Mouse (Mus musculus) lung, adult 2 months (tissue): ENCODE measurements around the gene Rbms3.

Source experiments
- CTCF ChIP-seq: fragments of 200-500 bp; IDR thresholded peaks from 2 replicates; pipeline ENCODE4 v1.5.1; 2011; ENCODE audit warnings: mild to moderate bottlenecking, low read length, control low read depth; ENCODE audit not compliant: insufficient read depth
- POLR2A ChIP-seq: fragments of 200-500 bp; IDR thresholded peaks from 2 replicates; pipeline ENCODE4 v1.6.1; 2011; ENCODE audit warnings: low read depth, mild to moderate bottlenecking, control low read depth, low read length, borderline replicate concordance; ENCODE audit errors: extremely low read depth

- TF ChIP-seq POLR2A (no peak), CTCF (no peak)
Observed at GRCm38 (mm10) chr9:117067703-117068419, 561.9 kb downstream of the Rbms3 start.
